Mouse (Mus musculus): Measurements from ENCODE around the gene AA467197. TPM values are rescaled to one million over a fixed set of nuclear protein-coding genes. Genes with fewer than 3 reads are reported as not detected.
A peak's percentile ranks its signal among the peaks of the same experiment; 100 is the strongest.

Gene AA467197
- total and polyA plus RNA-seq, 3 experiments = 0.36 to 0.44 TPM; not detected in 1

DNA sequence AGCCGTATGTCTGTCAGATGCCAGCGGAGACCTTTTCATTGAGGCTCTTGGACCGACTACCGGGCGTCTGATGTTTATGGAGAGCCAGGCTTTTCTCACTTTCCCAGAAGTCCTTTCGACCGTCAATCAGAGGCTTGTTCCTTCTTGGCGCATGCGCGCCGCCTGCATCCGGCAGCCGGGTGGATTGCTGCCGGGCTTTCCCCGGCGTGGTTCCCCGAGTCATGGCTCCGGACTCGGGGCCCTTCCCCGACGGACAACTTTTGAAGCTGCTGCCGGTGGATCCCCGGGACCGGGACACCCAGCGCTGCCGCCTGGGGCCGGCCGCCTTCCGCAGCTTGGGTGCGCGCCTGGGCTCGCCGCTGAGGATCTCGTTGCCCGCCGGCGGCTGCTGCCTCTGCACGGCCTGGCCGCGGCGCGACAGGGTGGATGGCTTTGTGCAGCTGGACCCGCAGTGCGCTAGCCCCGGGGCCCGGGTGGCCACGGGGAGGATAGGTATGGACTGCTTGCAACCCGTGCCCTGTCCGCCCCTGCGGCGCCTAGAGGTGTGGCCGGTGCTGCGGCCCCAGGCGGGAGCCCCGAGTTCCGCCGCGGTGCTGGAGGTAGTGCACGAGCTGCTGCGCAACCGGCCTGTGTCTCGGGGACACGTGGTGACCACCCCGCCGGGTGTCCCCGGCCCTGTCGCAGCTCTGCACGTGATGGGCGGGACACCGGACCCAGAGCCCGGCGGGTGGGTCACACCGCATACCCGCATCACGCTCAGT, 6.1 kb upstream of the AA467197 start:
- Histone ChIP-seq H3K36me3 (ENCODE audit: control insufficient read depth, insufficient read depth, low read length) (peaks cover 4% of the 10 kb centered on the region; the same call in 1 of the 2 replicates), H3K27me3 (ENCODE audit: control insufficient read depth, insufficient read depth, low read length) (no peaks in the 10 kb centered on the region), H3K27ac (peak overlapping the region; percentile 83), H3K4me1 (ENCODE audit: control insufficient read depth, insufficient read depth, low read length) (peaks cover 4% of the 10 kb centered on the region), H3K79me2 (replicated peaks; ENCODE audit: control insufficient read depth, insufficient read depth, low read length) (peaks cover 4% of the 10 kb centered on the region; the same call in 1 of the 2 replicates), H3K4me3 (peak overlapping the region; percentile 61), H3K9ac (ENCODE audit: low read depth, low read length) (peak overlapping the region; percentile 96)
- TF ChIP-seq EP300 (IDR thresholded peaks at IDR 0.05; ENCODE audit: insufficient read depth, low read depth, low read length) = 0 out of 2 replicates have a peak, but pooled peaks have one; percentile 14
- TF ChIP-seq CTCF (IDR thresholded peaks at IDR 0.05) = no peak; the same call in 1 of the 2 replicates
- TF ChIP-seq POLR2A (IDR thresholded peaks at IDR 0.05; ENCODE audit: insufficient read depth, low read depth, low read length) = peak; percentile 71
- under 1% methylated on average over 75 of the region's 75 CpGs for WGBS
- DNase-seq = peak; percentile 89 to 93
- intact Hi-C loops (cut with DNase I) = loop anchor here (2.0 to 10.0 kb wide), 2 partner anchors 72 to 124 kb away; partner anchors contain the start of gene Slc30a4

DNA sequence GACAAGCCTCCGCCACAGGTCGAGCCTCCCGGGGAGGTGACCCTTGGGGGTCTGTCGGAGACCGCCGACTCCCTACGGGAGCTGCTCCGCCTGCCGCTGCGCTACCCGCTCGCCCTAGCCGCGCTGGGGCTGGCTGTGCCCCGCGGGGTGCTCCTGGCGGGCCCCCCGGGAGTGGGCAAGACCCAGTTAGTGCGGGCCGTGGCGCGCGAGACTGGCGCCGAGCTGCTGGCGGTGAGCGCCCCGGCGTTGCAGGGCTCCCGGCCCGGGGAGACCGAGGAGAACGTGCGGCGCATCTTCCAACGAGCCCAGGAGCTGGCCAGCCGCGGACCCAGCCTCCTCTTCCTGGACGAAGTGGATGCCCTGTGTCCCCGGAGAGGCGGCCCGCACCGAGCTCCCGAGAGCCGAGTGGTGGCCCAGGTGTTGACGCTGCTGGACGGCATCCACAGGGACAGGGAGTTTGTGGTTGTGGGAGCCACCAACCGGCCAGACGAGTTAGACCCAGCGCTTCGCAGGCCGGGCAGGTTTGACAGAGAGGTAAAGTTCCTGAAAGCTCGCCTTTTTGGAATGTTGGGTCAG, 5.5 kb upstream of the AA467197 start:
- peak; percentile 15; the same call in 1 of the 2 replicates for TF ChIP-seq CTCF (IDR thresholded peaks at IDR 0.05)
- TF ChIP-seq POLR2A (IDR thresholded peaks at IDR 0.05; ENCODE audit: insufficient read depth, low read depth, low read length) = no peak
- peaks cover 4% of the 10 kb centered on the region; the same call in 1 of the 2 replicates for H3K36me3 ChIP-seq (ENCODE audit: control insufficient read depth, insufficient read depth, low read length)
- H3K27ac ChIP-seq = peak overlapping the region; percentile 83
- DNase-seq = peak; percentile 46 to 47
- WGBS = under 1% methylated on average over 52 of the region's 53 CpGs
- intact Hi-C loops (cut with DNase I) = loop anchor here (2.0 to 10.0 kb wide), 2 partner anchors 71 to 123 kb away; partner anchors contain the start of gene Slc30a4
- H3K27me3 ChIP-seq (ENCODE audit: control insufficient read depth, insufficient read depth, low read length) = no peaks in the 10 kb centered on the region
- H3K4me3 ChIP-seq = peak overlapping the region; percentile 61
- H3K4me1 ChIP-seq (ENCODE audit: control insufficient read depth, insufficient read depth, low read length) = peaks cover 4% of the 10 kb centered on the region
- peaks cover 4% of the 10 kb centered on the region; the same call in 1 of the 2 replicates for H3K79me2 ChIP-seq (replicated peaks; ENCODE audit: control insufficient read depth, insufficient read depth, low read length)
- H3K9ac ChIP-seq (ENCODE audit: low read depth, low read length) = peak overlapping the region; percentile 96

- intact Hi-C loops (cut with DNase I) = loop anchor here (1.0 to 10.0 kb wide), 2 partner anchors 29 to 117 kb away; no protein-coding TSS in a partner anchor
- Histone ChIP-seq H3K27me3 (ENCODE audit: control insufficient read depth, insufficient read depth, low read length) (no peaks in the 10 kb centered on the region), H3K27ac (no peak overlapping the region), H3K4me3 (peak overlapping the region; percentile 31), H3K36me3 (ENCODE audit: control insufficient read depth, insufficient read depth, low read length) (no peaks in the 10 kb centered on the region), H3K4me1 (ENCODE audit: control insufficient read depth, insufficient read depth, low read length) (no peaks in the 10 kb centered on the region; the same call in 1 of the 2 replicates), H3K9ac (ENCODE audit: low read depth, low read length) (no peak overlapping the region), H3K79me2 (replicated peaks; ENCODE audit: control insufficient read depth, insufficient read depth, low read length) (no peaks in the 10 kb centered on the region)
- WGBS = 3% methylated on average over 36 of the region's 36 CpGs
- peak; percentile 76 to 85 for DNase-seq
- TF ChIP-seq POLR2A (IDR thresholded peaks at IDR 0.05; ENCODE audit: insufficient read depth, low read depth, low read length) (no peak), CTCF (IDR thresholded peaks at IDR 0.05) (no peak), EP300 (IDR thresholded peaks at IDR 0.05; ENCODE audit: insufficient read depth, low read depth, low read length) (no peak)
These were observed 776 bp downstream of the AA467197 start for GRCm38 (mm10) chr2:122637526-122637997.

- Histone ChIP-seq H3K79me2 (replicated peaks; ENCODE audit: control insufficient read depth, insufficient read depth, low read length) (no peaks in the 10 kb centered on the region), H3K4me1 (ENCODE audit: control insufficient read depth, insufficient read depth, low read length) (no peaks in the 10 kb centered on the region; the same call in 1 of the 2 replicates), H3K27me3 (ENCODE audit: control insufficient read depth, insufficient read depth, low read length) (no peaks in the 10 kb centered on the region), H3K27ac (no peak overlapping the region), H3K4me3 (peak overlapping the region; percentile 31), H3K36me3 (ENCODE audit: control insufficient read depth, insufficient read depth, low read length) (no peaks in the 10 kb centered on the region), H3K9ac (ENCODE audit: low read depth, low read length) (no peak overlapping the region)
- intact Hi-C loops (cut with DNase I) = loop anchor here (10.0 kb wide), 1 partner anchor 117 kb away; no protein-coding TSS in a partner anchor
- WGBS = 40% methylated on average over 12 of the region's 12 CpGs
- no peak for DNase-seq
- TF ChIP-seq CTCF (IDR thresholded peaks at IDR 0.05) (no peak), EP300 (IDR thresholded peaks at IDR 0.05; ENCODE audit: insufficient read depth, low read depth, low read length) (no peak), POLR2A (IDR thresholded peaks at IDR 0.05; ENCODE audit: insufficient read depth, low read depth, low read length) (no peak)
These were observed 1.2 kb downstream of the AA467197 start for GRCm38 (mm10) chr2:122638029-122638428.

DNA sequence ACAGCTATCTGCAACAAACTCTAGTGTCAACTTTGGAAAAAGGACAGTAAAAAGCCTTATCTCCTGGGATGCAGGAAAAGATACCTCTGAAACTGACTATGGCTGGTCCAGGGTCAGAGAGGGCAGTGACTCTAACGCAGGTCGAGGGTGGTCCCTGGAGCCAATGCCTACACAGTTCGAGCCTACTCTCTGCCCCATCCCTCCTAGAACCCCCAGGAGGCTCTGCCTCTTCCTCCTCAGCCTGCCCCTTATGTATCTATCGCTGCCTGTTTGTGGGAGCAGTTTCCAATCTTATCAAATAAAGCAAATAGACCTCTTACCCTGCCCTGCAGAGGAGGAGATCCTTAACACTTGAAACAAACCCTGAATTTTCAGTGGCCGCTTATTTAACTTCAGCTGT, 1.9 kb downstream of the AA467197 start:
- no peak overlapping the region for H3K27ac ChIP-seq
- DNase-seq = no peak
- H3K4me1 ChIP-seq (ENCODE audit: control insufficient read depth, insufficient read depth, low read length) = no peaks in the 10 kb centered on the region; the same call in 1 of the 2 replicates
- H3K9ac ChIP-seq (ENCODE audit: low read depth, low read length) = no peak overlapping the region
- intact Hi-C loops (cut with DNase I) = loop anchor here (10.0 kb wide), 1 partner anchor 116 kb away; no protein-coding TSS in a partner anchor
- WGBS = 58% methylated on average over 5 of the region's 5 CpGs
- no peaks in the 10 kb centered on the region for H3K36me3 ChIP-seq (ENCODE audit: control insufficient read depth, insufficient read depth, low read length)
- H3K4me3 ChIP-seq = no peak overlapping the region
- TF ChIP-seq CTCF (IDR thresholded peaks at IDR 0.05) (no peak), POLR2A (IDR thresholded peaks at IDR 0.05; ENCODE audit: insufficient read depth, low read depth, low read length) (no peak), EP300 (IDR thresholded peaks at IDR 0.05; ENCODE audit: insufficient read depth, low read depth, low read length) (no peak)
- no peaks in the 10 kb centered on the region for H3K27me3 ChIP-seq (ENCODE audit: control insufficient read depth, insufficient read depth, low read length)
- no peaks in the 10 kb centered on the region for H3K79me2 ChIP-seq (replicated peaks; ENCODE audit: control insufficient read depth, insufficient read depth, low read length)
